Mouse (Mus musculus): ENCODE measurements around the gene Hdlbp.

DNA sequence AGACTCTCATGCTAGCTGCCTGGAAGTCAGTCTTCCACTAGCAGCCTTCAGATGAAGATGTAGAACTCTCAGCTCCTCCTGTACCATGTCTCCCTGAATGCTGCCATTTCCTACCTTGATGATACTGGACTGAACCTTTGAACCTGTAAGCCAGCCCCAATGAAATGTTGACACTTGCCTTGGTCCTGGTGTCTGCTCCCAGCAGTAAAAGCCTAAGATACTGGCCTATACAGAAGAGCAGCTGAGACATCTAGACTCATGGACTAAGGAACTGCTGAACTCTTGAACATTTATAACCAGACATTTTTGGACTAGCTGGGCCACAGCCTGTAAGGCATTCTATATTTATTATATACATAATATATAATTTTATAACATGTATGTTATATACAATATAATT lies 13.5 kb downstream of the Hdlbp start:
- TF ChIP-seq CTCF (IDR thresholded peaks at IDR 0.05; ENCODE audit: low read depth, low read length) (no peak), POLR2AphosphoS5 (IDR thresholded peaks at IDR 0.05; ENCODE audit: insufficient replicate concordance, low read depth, low read length) (no peak), TAL1 (conservative IDR thresholded peaks at IDR 0.05; ENCODE audit: low read depth, low read length) (no peak), GATA1 (IDR thresholded peaks at IDR 0.05; ENCODE audit: borderline replicate concordance, low read length) (no peak), GATA2 (IDR thresholded peaks at IDR 0.05; ENCODE audit: borderline replicate concordance, low read depth, low read length) (no peak)

Measured in G1E (cell line).